Mouse (Mus musculus): ENCODE measurements around the gene Sema4a. TPM values are rescaled to one million over a fixed set of nuclear protein-coding genes. Genes with fewer than 3 reads are reported as not detected.

Sema4a gene
- polyA plus RNA-seq, 1 experiment from 2014 or later: 29.1 TPM

- H3K27me3 ChIP-seq (ENCODE audit: control insufficient read depth, insufficient read depth, low read depth, low read length): no peaks in the 10 kb centered on the region
- H3K36me3 ChIP-seq (ENCODE audit: control insufficient read depth, insufficient read depth): peaks cover 6% of the 10 kb centered on the region; the same call in 1 of the 2 replicates
- peak overlapping the region; percentile 88 for H3K4me2 ChIP-seq (ENCODE audit: low read depth, low read length)
- peaks cover 56% of the 10 kb centered on the region for H3K4me1 ChIP-seq (ENCODE audit: control insufficient read depth, low read depth, low read length)
- H3K4me3 ChIP-seq (ENCODE audit: low read depth, low read length): peak overlapping the region; percentile 93
- peak overlapping the region; percentile 85 for H3K27ac ChIP-seq (ENCODE audit: low read length)
- H3K9ac ChIP-seq (ENCODE audit: low read depth, low read length): peak overlapping the region; percentile 90
- WGBS (ENCODE audit: insufficient replicate concordance): 25% methylated on average over 11 of the region's 11 CpGs
- no peaks in the 10 kb centered on the region for H3K9me3 ChIP-seq (replicated peaks; ENCODE audit: control insufficient read depth, low read length)
- ATAC-seq (ENCODE audit: low read depth): no peak
Observed at GRCm38 (mm10) chr3:88502031-88502571, 41.1 kb upstream of the Sema4a start.

DNA sequence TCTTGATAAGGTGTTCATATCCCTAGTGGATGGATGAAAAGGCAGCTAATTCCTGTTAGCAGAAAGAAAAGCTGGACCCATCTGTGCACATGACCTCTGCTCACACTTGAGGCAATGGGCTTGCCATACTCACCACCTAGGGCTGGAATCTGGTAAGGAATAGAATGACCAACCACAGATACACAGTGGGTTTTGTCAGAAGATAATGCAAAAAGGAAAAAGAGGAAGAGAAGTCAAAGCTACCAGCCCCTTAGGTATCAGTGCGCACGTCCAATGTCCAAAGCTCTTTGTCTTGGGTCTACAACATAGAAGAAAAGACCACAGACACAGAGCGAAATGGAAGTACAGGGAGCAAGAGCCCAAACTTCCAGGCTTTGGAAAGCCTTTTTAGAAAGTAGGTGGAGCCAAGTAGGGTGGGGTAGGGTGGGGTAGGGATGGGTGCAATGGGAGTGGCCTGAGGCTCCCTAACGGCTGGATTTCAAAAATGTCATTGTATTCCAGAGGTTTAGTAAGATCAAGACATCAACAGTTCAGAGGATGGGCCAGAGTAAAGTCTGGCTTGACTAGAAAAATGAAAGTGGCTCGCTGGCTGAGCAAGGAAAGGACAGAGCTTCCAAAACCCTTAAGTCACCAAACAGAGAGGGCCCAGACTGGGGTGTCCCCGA lies 40.5 kb upstream of the Sema4a start:
- H3K36me3 ChIP-seq (ENCODE audit: control insufficient read depth, insufficient read depth): peaks cover 6% of the 10 kb centered on the region; the same call in 1 of the 2 replicates
- H3K4me3 ChIP-seq (ENCODE audit: low read depth, low read length): peak overlapping the region; percentile 93
- ATAC-seq (ENCODE audit: low read depth): peak; percentile 33
- peaks cover 60% of the 10 kb centered on the region for H3K4me1 ChIP-seq (ENCODE audit: control insufficient read depth, low read depth, low read length)
- peak overlapping the region; percentile 85 for H3K27ac ChIP-seq (ENCODE audit: low read length)
- 17% methylated on average over 6 of the region's 6 CpGs for WGBS (ENCODE audit: insufficient replicate concordance)
- no peaks in the 10 kb centered on the region for H3K9me3 ChIP-seq (replicated peaks; ENCODE audit: control insufficient read depth, low read length)
- H3K27me3 ChIP-seq (ENCODE audit: control insufficient read depth, insufficient read depth, low read depth, low read length): no peaks in the 10 kb centered on the region
- peak overlapping the region; percentile 90 for H3K9ac ChIP-seq (ENCODE audit: low read depth, low read length)
- H3K4me2 ChIP-seq (ENCODE audit: low read depth, low read length): peak overlapping the region; percentile 88

GRCm38 (mm10) chr3:88500655-88501365 lies 39.8 kb upstream of the Sema4a start:
- Histone ChIP-seq H3K36me3 (ENCODE audit: control insufficient read depth, insufficient read depth) (peaks cover 6% of the 10 kb centered on the region; the same call in 1 of the 2 replicates), H3K27ac (ENCODE audit: low read length) (peak overlapping the region; percentile 85), H3K27me3 (ENCODE audit: control insufficient read depth, insufficient read depth, low read depth, low read length) (no peaks in the 10 kb centered on the region), H3K4me1 (ENCODE audit: control insufficient read depth, low read depth, low read length) (peaks cover 67% of the 10 kb centered on the region), H3K9ac (ENCODE audit: low read depth, low read length) (peak overlapping the region; percentile 58), H3K9me3 (replicated peaks; ENCODE audit: control insufficient read depth, low read length) (no peaks in the 10 kb centered on the region), H3K4me3 (ENCODE audit: low read depth, low read length) (peak overlapping the region; percentile 93), H3K4me2 (ENCODE audit: low read depth, low read length) (peak overlapping the region; percentile 88)
- WGBS (ENCODE audit: insufficient replicate concordance): 43% methylated on average over 4 of the region's 4 CpGs
- peak; percentile 6; the same call in 1 of the 2 replicates for ATAC-seq (ENCODE audit: low read depth)

GRCm38 (mm10) chr3:88500087-88500486 lies 39.1 kb upstream of the Sema4a start:
- peak overlapping the region; percentile 85 for H3K27ac ChIP-seq (ENCODE audit: low read length)
- peaks cover 6% of the 10 kb centered on the region; the same call in 1 of the 2 replicates for H3K36me3 ChIP-seq (ENCODE audit: control insufficient read depth, insufficient read depth)
- no peak for ATAC-seq (ENCODE audit: low read depth)
- H3K4me2 ChIP-seq (ENCODE audit: low read depth, low read length): peak overlapping the region; percentile 88
- WGBS (ENCODE audit: insufficient replicate concordance): 47% methylated on average over 7 of the region's 7 CpGs
- peaks cover 74% of the 10 kb centered on the region for H3K4me1 ChIP-seq (ENCODE audit: control insufficient read depth, low read depth, low read length)
- peak overlapping the region; percentile 93 for H3K4me3 ChIP-seq (ENCODE audit: low read depth, low read length)
- H3K9me3 ChIP-seq (replicated peaks; ENCODE audit: control insufficient read depth, low read length): no peaks in the 10 kb centered on the region
- H3K9ac ChIP-seq (ENCODE audit: low read depth, low read length): peak overlapping the region; percentile 22
- no peaks in the 10 kb centered on the region for H3K27me3 ChIP-seq (ENCODE audit: control insufficient read depth, insufficient read depth, low read depth, low read length)

DNA sequence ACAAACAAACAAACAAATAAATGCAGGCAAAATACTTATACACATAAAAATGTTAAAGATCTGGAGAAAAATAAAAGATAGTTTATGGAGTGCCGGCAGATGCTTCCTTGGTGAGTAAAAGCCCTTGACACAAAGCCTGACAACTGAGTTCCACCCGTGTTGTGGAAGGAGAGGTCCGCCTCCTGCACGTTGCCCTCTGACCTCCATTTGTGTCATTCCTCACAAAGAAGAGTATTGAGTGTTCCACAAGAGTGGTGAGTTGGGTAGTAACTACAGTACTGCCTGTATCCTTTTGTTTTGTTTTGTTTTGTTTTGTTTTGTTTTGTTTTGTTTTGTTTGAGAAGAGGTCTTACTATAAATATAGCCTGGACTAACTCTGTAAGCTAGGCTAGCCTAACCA lies 38.6 kb upstream of the Sema4a start:
- Histone ChIP-seq H3K36me3 (ENCODE audit: control insufficient read depth, insufficient read depth) (peaks cover 6% of the 10 kb centered on the region; the same call in 1 of the 2 replicates), H3K4me1 (ENCODE audit: control insufficient read depth, low read depth, low read length) (peaks cover 79% of the 10 kb centered on the region), H3K9me3 (replicated peaks; ENCODE audit: control insufficient read depth, low read length) (no peaks in the 10 kb centered on the region), H3K27me3 (ENCODE audit: control insufficient read depth, insufficient read depth, low read depth, low read length) (no peaks in the 10 kb centered on the region), H3K4me2 (ENCODE audit: low read depth, low read length) (peak overlapping the region; percentile 88), H3K27ac (ENCODE audit: low read length) (peak overlapping the region; percentile 85; the same call in 1 of the 2 replicates), H3K4me3 (ENCODE audit: low read depth, low read length) (peak overlapping the region; percentile 93), H3K9ac (ENCODE audit: low read depth, low read length) (no peak overlapping the region)
- ATAC-seq (ENCODE audit: low read depth): no peak
- WGBS (ENCODE audit: insufficient replicate concordance): 80% methylated on average over 4 of the region's 4 CpGs

GRCm38 (mm10) chr3:88495741-88496415 lies 34.9 kb upstream of the Sema4a start:
- H3K4me1 ChIP-seq (ENCODE audit: control insufficient read depth, low read depth, low read length): peaks cover 89% of the 10 kb centered on the region
- peak overlapping the region; percentile 53 for H3K9ac ChIP-seq (ENCODE audit: low read depth, low read length)
- WGBS (ENCODE audit: insufficient replicate concordance): 77% methylated on average over 10 of the region's 10 CpGs
- H3K4me3 ChIP-seq (ENCODE audit: low read depth, low read length): no peak overlapping the region; the same call in 1 of the 2 replicates
- no peak for ATAC-seq (ENCODE audit: low read depth)
- H3K4me2 ChIP-seq (ENCODE audit: low read depth, low read length): peak overlapping the region; percentile 56; the same call in 1 of the 2 replicates
- no peaks in the 10 kb centered on the region for H3K9me3 ChIP-seq (replicated peaks; ENCODE audit: control insufficient read depth, low read length)
- H3K27me3 ChIP-seq (ENCODE audit: control insufficient read depth, insufficient read depth, low read depth, low read length): no peaks in the 10 kb centered on the region
- H3K27ac ChIP-seq (ENCODE audit: low read length): peak overlapping the region; percentile 94
- H3K36me3 ChIP-seq (ENCODE audit: control insufficient read depth, insufficient read depth): peaks cover 6% of the 10 kb centered on the region; the same call in 1 of the 2 replicates

DNA sequence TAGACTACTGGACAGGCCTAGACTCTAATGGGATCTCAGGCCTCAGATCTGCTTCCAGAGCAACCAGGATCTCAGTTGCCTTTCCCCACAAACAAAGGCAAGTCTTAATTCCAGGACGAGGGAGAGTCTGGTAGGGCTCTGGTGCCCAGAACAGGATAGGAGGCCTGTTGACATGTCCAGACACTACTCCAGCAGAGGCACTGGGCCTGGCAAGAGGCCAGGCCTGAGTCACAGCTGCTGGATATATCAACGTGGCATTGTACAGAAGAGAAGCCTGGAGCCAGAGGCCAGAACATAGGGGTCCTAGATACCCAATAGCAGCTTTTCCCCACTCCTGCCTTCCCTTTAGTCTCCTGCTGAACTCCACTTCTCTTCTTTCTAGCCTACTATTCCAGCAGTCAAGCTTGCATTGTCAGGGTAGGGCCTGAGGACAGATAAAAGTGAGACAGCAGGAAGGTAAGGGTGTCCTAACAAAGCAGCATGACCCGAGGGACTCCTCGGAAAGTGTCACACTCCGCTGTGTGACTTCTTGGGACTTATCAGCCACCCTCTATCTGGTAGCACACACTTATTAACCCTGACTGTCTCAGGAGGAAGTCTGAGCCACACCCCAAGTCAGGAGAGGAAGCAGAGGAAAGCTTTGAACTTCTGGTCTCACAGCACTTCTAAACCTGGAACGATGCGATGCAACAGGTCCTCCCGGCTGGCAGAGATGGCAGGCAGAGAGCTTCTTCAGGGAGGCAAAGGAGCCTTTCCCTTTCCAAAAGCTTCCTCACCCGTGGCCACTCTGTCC lies 34.0 kb upstream of the Sema4a start:
- peak overlapping the region; percentile 53 for H3K9ac ChIP-seq (ENCODE audit: low read depth, low read length)
- peak overlapping the region; percentile 27 for H3K4me3 ChIP-seq (ENCODE audit: low read depth, low read length)
- 19% methylated on average over 9 of the region's 9 CpGs for WGBS (ENCODE audit: insufficient replicate concordance)
- H3K4me1 ChIP-seq (ENCODE audit: control insufficient read depth, low read depth, low read length): peaks cover 85% of the 10 kb centered on the region
- H3K27ac ChIP-seq (ENCODE audit: low read length): peak overlapping the region; percentile 94
- peak; percentile 38 for ATAC-seq (ENCODE audit: low read depth)
- H3K36me3 ChIP-seq (ENCODE audit: control insufficient read depth, insufficient read depth): peaks cover 6% of the 10 kb centered on the region; the same call in 1 of the 2 replicates
- no peaks in the 10 kb centered on the region for H3K9me3 ChIP-seq (replicated peaks; ENCODE audit: control insufficient read depth, low read length)
- no peaks in the 10 kb centered on the region for H3K27me3 ChIP-seq (ENCODE audit: control insufficient read depth, insufficient read depth, low read depth, low read length)
- H3K4me2 ChIP-seq (ENCODE audit: low read depth, low read length): peak overlapping the region; percentile 56

All from liver, embryonic 16.5 days (tissue).